Mouse (Mus musculus): ENCODE measurements at regions not wholly inside any gene's neighbourhood (a gene's known extent, or its start where the extent isn't known, plus 50 kb on each side); places are given as distances from the start of the nearest gene placed in this dataset.

GRCm38 (mm10) chr10:24397125-24397524 is 173.8 kb downstream of the Moxd1 start:
- DNase-seq (ENCODE audit: extremely low spot score, low spot score), result no peak
- no peaks in the 10 kb centered on the region for H3K4me1 ChIP-seq
- H3K4me3 ChIP-seq, result no peak overlapping the region
- no peaks in the 10 kb centered on the region for H3K27me3 ChIP-seq (ENCODE audit: poor library complexity, severe bottlenecking)
- no peaks in the 10 kb centered on the region for H3K36me3 ChIP-seq (replicated peaks)
- no peak overlapping the region for H3K27ac ChIP-seq
- no peaks in the 10 kb centered on the region for H3K9me3 ChIP-seq
- WGBS, result 97% methylated on average over 2 of the region's 2 CpGs

GRCm38 (mm10) chr10:24404851-24405250 is 181.5 kb downstream of the Moxd1 start:
- DNase-seq (ENCODE audit: extremely low spot score, low spot score), result no peak
- 72% methylated on average over 4 of the region's 4 CpGs for WGBS
- Histone ChIP-seq H3K4me3 (no peak overlapping the region), H3K27ac (0 out of 2 replicates have a peak overlapping the region, but pooled peaks have one; percentile 25), H3K36me3 (replicated peaks) (no peaks in the 10 kb centered on the region), H3K4me1 (peaks cover 32% of the 10 kb centered on the region), H3K27me3 (ENCODE audit: poor library complexity, severe bottlenecking) (no peaks in the 10 kb centered on the region), H3K9me3 (no peaks in the 10 kb centered on the region)

DNA sequence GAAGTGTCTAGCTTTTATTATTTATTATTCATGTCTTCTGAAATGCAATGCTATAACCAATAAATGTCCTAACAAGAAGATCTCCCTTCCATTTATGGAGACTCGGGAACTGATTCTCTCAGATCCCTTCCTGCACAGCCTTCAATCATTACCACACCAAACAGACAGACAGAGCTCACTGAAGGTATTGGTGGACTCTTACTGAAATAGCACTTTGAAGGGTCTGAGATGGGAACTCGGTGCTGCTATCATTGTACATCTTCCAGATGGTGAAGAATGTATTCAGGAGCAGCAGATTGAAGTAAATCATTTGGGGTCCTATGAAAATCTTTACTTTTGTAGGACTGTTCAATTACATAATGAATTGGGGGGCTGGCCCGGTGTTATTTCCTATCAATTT is 183.6 kb downstream of the Moxd1 start:
- no peak for DNase-seq (ENCODE audit: extremely low spot score, low spot score)
- Histone ChIP-seq H3K9me3 (no peaks in the 10 kb centered on the region), H3K27ac (peak overlapping the region; percentile 83), H3K36me3 (replicated peaks) (no peaks in the 10 kb centered on the region), H3K27me3 (ENCODE audit: poor library complexity, severe bottlenecking) (no peaks in the 10 kb centered on the region), H3K4me1 (peaks cover 32% of the 10 kb centered on the region), H3K4me3 (no peak overlapping the region)
- 64% methylated on average over 3 of the region's 3 CpGs for WGBS

DNA sequence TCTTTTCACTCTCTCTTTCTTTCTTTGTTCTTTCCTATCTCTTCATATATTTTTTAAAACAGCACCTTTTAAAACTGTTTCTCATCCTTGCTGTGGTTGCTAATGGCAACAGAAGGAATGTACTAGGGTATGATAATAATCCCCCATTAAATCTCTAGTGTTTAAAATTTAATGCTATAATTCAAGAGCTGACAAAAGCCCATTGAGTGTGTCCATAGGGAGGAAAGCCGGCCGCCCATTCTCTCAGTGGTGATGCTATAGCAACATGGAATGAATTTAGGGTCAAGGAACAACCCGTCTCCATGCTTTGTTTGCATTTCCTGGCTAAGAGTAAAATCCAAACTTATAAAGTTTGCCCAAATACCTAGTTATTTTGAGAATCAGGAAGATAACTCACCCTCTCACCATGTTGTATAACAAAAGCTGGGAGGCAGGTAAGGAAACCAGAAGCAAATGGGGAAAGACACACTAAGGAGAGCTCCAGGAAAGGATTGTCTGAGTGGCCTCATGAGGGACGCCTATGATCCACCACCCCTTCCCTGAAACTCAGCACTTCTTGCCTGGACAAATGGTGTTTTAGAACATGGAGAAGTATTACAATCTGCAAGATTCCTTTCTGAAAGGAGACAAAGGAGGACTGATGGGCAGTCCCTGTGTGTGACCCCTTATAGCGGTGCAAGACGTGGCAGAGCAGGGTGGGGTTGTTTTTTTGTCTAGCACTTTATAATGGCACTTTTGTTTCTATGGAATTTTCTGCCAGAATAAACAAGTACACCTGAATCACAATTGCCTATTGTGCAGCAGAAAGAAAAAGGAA is 184.3 kb downstream of the Moxd1 start:
- WGBS, result 39% methylated on average over 6 of the region's 6 CpGs
- Histone ChIP-seq H3K27me3 (ENCODE audit: poor library complexity, severe bottlenecking) (no peaks in the 10 kb centered on the region), H3K27ac (peak overlapping the region; percentile 83), H3K9me3 (no peaks in the 10 kb centered on the region), H3K4me3 (no peak overlapping the region), H3K36me3 (replicated peaks) (no peaks in the 10 kb centered on the region), H3K4me1 (peaks cover 32% of the 10 kb centered on the region)
- DNase-seq (ENCODE audit: extremely low spot score, low spot score), result peak; percentile 24

DNA sequence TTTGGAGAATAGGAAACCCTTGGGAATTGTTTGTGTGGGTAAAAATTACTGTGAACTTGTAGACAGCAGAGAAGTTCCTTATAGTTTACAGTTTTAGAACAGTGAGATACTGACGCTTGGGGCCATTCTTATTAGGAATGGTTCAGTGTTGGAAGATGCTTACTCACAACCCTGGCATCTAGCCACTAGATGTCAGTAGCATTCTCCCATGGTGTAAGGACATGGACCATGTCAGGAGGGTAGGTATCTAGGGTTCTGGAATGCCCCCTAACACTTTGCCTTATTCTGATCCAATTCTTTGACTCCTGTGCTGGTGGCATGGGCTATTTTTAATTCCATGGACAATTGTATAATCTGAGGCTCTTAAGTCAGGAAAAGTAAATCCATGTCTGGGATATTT is 185.3 kb upstream of the Ccn2 start:
- DNase-seq (ENCODE audit: extremely low spot score, low spot score), result no peak
- Histone ChIP-seq H3K27ac (no peak overlapping the region), H3K9me3 (no peaks in the 10 kb centered on the region), H3K36me3 (replicated peaks) (no peaks in the 10 kb centered on the region), H3K4me1 (peaks cover 26% of the 10 kb centered on the region), H3K27me3 (ENCODE audit: poor library complexity, severe bottlenecking) (no peaks in the 10 kb centered on the region), H3K4me3 (no peak overlapping the region)
- WGBS, result 43% methylated on average over 1 of the region's 1 CpGs

DNA sequence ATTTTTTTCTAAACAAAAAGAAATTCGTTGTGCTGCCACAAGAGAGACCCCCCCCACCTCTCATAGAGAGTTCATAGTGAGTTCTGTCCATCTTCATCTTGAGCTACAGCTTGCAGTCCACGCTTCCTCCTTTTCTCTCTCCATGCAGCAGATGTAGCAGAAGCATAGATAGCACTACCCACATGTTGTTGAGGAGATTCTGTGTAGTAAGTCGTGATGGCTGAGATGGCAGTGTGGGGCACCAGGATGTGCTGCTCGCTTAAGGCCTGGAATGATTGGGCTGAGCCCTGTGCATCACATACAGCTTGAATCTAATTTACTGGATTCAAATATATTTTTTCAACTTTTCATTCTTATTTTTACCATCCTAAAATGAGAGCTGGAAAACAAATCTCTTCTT is 184.4 kb upstream of the Ccn2 start:
- Histone ChIP-seq H3K36me3 (replicated peaks) (no peaks in the 10 kb centered on the region), H3K4me1 (peaks cover 19% of the 10 kb centered on the region), H3K9me3 (no peaks in the 10 kb centered on the region), H3K27me3 (ENCODE audit: poor library complexity, severe bottlenecking) (no peaks in the 10 kb centered on the region), H3K4me3 (no peak overlapping the region), H3K27ac (no peak overlapping the region)
- WGBS, result 87% methylated on average over 4 of the region's 4 CpGs
- no peak for DNase-seq (ENCODE audit: extremely low spot score, low spot score)

DNA sequence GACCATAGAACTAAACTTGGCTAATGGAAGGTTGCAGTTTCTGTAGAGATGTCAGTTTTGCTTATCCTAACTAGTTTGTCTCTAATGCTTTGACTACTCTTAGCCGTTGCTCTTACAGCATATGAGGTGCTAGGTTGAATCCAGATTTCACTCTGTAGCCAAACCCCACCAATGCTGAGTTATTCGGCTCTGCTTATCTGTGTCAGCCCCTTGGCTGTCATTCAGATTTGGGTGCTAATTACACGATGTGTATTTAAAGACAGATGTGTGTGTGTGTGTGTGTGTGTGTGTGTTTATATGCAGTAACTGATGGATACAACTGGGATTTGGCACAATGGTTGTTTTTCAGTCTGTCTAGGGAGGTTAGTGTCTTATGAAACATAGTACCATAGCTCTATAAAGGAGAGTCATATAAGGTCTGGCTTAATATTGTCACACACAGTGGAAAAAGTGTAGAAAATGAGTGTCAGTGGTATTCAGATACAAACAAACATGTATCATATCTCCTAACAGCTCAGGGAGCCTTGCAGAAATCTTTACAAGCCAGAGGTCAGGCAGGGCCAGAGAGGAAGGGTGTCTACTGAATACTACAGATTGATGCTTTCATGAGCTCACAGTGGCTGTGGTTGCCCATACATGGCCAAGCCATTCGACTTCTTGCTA is 172.6 kb upstream of the Ccn2 start:
- DNase-seq (ENCODE audit: extremely low spot score, low spot score), result no peak
- 87% methylated on average over 4 of the region's 4 CpGs for WGBS

GRCm38 (mm10) chr10:24433737-24434367 is 161.4 kb upstream of the Ccn2 start:
- no peak overlapping the region for H3K27ac ChIP-seq
- no peaks in the 10 kb centered on the region for H3K4me1 ChIP-seq
- H3K27me3 ChIP-seq (ENCODE audit: poor library complexity, severe bottlenecking), result no peaks in the 10 kb centered on the region
- no peaks in the 10 kb centered on the region for H3K36me3 ChIP-seq (replicated peaks)
- H3K9me3 ChIP-seq, result no peaks in the 10 kb centered on the region
- no peak overlapping the region for H3K4me3 ChIP-seq
- no peak for DNase-seq (ENCODE audit: extremely low spot score, low spot score)

More for the DNA sequence above, 172.6 kb upstream of the Ccn2 start:
- Histone ChIP-seq H3K27ac (no peak overlapping the region), H3K27me3 (ENCODE audit: poor library complexity, severe bottlenecking) (no peaks in the 10 kb centered on the region), H3K9me3 (no peaks in the 10 kb centered on the region), H3K4me3 (no peak overlapping the region), H3K36me3 (replicated peaks) (no peaks in the 10 kb centered on the region), H3K4me1 (no peaks in the 10 kb centered on the region)

GRCm38 (mm10) chr10:24437177-24437576 is 158.1 kb upstream of the Ccn2 start:
- no peak overlapping the region for H3K27ac ChIP-seq
- no peak for DNase-seq (ENCODE audit: extremely low spot score, low spot score)
- no peaks in the 10 kb centered on the region for H3K27me3 ChIP-seq (ENCODE audit: poor library complexity, severe bottlenecking)
- no peaks in the 10 kb centered on the region for H3K4me1 ChIP-seq
- H3K36me3 ChIP-seq (replicated peaks), result no peaks in the 10 kb centered on the region
- 81% methylated on average over 2 of the region's 2 CpGs for WGBS
- H3K9me3 ChIP-seq, result peaks cover 5% of the 10 kb centered on the region; the same call in 1 of the 2 replicates
- H3K4me3 ChIP-seq, result no peak overlapping the region

DNA sequence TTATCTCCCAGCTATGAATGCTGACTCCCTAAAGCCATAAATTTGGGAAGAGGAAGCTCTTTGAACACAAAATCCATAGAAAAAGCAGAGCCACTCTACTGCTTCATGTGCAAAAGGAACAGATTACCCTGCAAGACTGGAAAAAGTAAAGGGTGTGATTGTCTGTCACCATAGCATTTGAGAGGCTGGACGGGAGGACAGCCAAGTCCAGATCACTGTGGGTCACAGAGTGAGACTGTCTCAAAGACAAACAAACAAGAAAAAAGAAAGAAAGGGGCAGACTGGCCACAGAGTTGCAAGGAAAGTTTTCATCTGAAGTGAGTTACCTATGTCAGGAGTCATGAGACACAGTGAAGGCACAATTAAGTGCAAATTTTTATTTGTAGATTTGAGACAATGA is 150.7 kb upstream of the Ccn2 start:
- H3K4me3 ChIP-seq, result no peak overlapping the region
- DNase-seq (ENCODE audit: extremely low spot score, low spot score), result no peak
- H3K36me3 ChIP-seq (replicated peaks), result no peaks in the 10 kb centered on the region
- no peaks in the 10 kb centered on the region for H3K27me3 ChIP-seq (ENCODE audit: poor library complexity, severe bottlenecking)
- H3K27ac ChIP-seq, result no peak overlapping the region
- 76% methylated on average over 1 of the region's 1 CpGs for WGBS
- H3K9me3 ChIP-seq, result no peaks in the 10 kb centered on the region
- H3K4me1 ChIP-seq, result no peaks in the 10 kb centered on the region

- no peaks in the 10 kb centered on the region for H3K4me1 ChIP-seq
- no peak overlapping the region for H3K27ac ChIP-seq
- no peaks in the 10 kb centered on the region for H3K36me3 ChIP-seq (replicated peaks)
- WGBS, result 89% methylated on average over 6 of the region's 6 CpGs
- no peaks in the 10 kb centered on the region for H3K9me3 ChIP-seq
- H3K27me3 ChIP-seq (ENCODE audit: poor library complexity, severe bottlenecking), result no peaks in the 10 kb centered on the region
- DNase-seq (ENCODE audit: extremely low spot score, low spot score), result no peak
- H3K4me3 ChIP-seq, result no peak overlapping the region
Measured at GRCm38 (mm10) chr10:24445036-24445435, 150.2 kb upstream of the Ccn2 start.

DNA sequence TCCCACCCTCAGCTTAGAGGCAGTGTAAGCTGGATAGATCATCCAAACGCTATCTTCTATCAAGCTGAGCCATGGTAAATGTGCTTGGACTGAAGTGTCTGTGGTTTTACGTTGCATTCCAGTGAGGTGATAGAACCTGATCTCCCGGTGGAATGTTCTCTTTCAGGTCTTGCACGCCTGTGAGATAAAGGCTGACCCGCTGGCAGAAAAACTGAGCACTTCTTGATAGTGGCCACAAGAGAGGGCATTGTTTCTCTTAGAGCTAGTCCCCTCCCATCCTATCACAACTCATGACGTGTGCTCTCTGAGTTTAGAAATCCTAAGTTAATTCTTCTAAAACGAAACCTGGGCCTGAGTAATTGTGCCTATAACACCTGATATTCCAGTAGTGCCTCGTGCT is 149.1 kb upstream of the Ccn2 start:
- no peak for DNase-seq (ENCODE audit: extremely low spot score, low spot score)
- no peaks in the 10 kb centered on the region for H3K9me3 ChIP-seq
- H3K36me3 ChIP-seq (replicated peaks), result no peaks in the 10 kb centered on the region
- no peak overlapping the region for H3K27ac ChIP-seq
- 81% methylated on average over 8 of the region's 8 CpGs for WGBS
- no peaks in the 10 kb centered on the region for H3K4me1 ChIP-seq
- H3K27me3 ChIP-seq (ENCODE audit: poor library complexity, severe bottlenecking), result no peaks in the 10 kb centered on the region
- H3K4me3 ChIP-seq, result no peak overlapping the region

GRCm38 (mm10) chr10:24447135-24447534 is 148.1 kb upstream of the Ccn2 start:
- Histone ChIP-seq H3K27me3 (ENCODE audit: poor library complexity, severe bottlenecking) (no peaks in the 10 kb centered on the region), H3K9me3 (no peaks in the 10 kb centered on the region), H3K4me3 (no peak overlapping the region), H3K27ac (no peak overlapping the region), H3K36me3 (replicated peaks) (no peaks in the 10 kb centered on the region), H3K4me1 (no peaks in the 10 kb centered on the region)
- 86% methylated on average over 6 of the region's 6 CpGs for WGBS
- DNase-seq (ENCODE audit: extremely low spot score, low spot score), result no peak

Data from forebrain, embryonic 10.5 days (tissue).